Mouse (Mus musculus): ENCODE measurements around the gene Grb2.

Grb2 gene

GRCm38 (mm10) chr11:115689137-115689915 is 19.1 kb downstream of the Grb2 start:
- in situ Hi-C loops (cut with MboI, MseI): no loop called here

GRCm38 (mm10) chr11:115686369-115686768 is 22.0 kb downstream of the Grb2 start:
- in situ Hi-C loops (cut with MboI, MseI): no loop called here

GRCm38 (mm10) chr11:115685954-115686353 is 22.4 kb downstream of the Grb2 start:
- in situ Hi-C loops (cut with MboI, MseI): no loop called here

GRCm38 (mm10) chr11:115684877-115685276 is 23.5 kb downstream of the Grb2 start:
- in situ Hi-C loops (cut with MboI, MseI): no loop called here

- in situ Hi-C loops (cut with MboI, MseI): no loop called here
Measured at GRCm38 (mm10) chr11:115683326-115683725, 25.1 kb downstream of the Grb2 start.

- in situ Hi-C loops (cut with MboI, MseI): no loop called here
Measured at GRCm38 (mm10) chr11:115682411-115682810, 26.0 kb downstream of the Grb2 start.

GRCm38 (mm10) chr11:115679554-115680238 is 28.7 kb downstream of the Grb2 start:
- in situ Hi-C loops (cut with MboI, MseI): no loop called here

- in situ Hi-C loops (cut with MboI, MseI): no loop called here
Measured at GRCm38 (mm10) chr11:115678861-115679260, 29.5 kb downstream of the Grb2 start.

- in situ Hi-C loops (cut with MboI, MseI): no loop called here
Measured at GRCm38 (mm10) chr11:115677511-115677910, 30.9 kb downstream of the Grb2 start.

- in situ Hi-C loops (cut with MboI, MseI): no loop called here
Measured at GRCm38 (mm10) chr11:115676738-115677137, 31.7 kb downstream of the Grb2 start.

GRCm38 (mm10) chr11:115674235-115674865 is 34.0 kb downstream of the Grb2 start:
- in situ Hi-C loops (cut with MboI, MseI): no loop called here

GRCm38 (mm10) chr11:115673471-115674234 is 34.7 kb downstream of the Grb2 start:
- in situ Hi-C loops (cut with MboI, MseI): no loop called here

- in situ Hi-C loops (cut with MboI, MseI): no loop called here
Measured at GRCm38 (mm10) chr11:115672226-115672987, 36.0 kb downstream of the Grb2 start.

- in situ Hi-C loops (cut with MboI, MseI): no loop called here
Measured at GRCm38 (mm10) chr11:115670451-115671050, 37.8 kb downstream of the Grb2 start.

- in situ Hi-C loops (cut with MboI, MseI): no loop called here
Measured at GRCm38 (mm10) chr11:115663676-115664335, 44.6 kb downstream of the Grb2 start.

- in situ Hi-C loops (cut with MboI, MseI): no loop called here
Measured at GRCm38 (mm10) chr11:115660376-115660775, 48.0 kb downstream of the Grb2 start.

- in situ Hi-C loops (cut with MboI, MseI): no loop called here
Measured at GRCm38 (mm10) chr11:115658521-115658920, 49.9 kb downstream of the Grb2 start.

- in situ Hi-C loops (cut with MboI, MseI): no loop called here
Measured at GRCm38 (mm10) chr11:115654128-115654527, 54.3 kb downstream of the Grb2 start.

GRCm38 (mm10) chr11:115653194-115653593 is 55.2 kb downstream of the Grb2 start:
- in situ Hi-C loops (cut with MboI, MseI): no loop called here

- in situ Hi-C loops (cut with MboI, MseI): no loop called here
Measured at GRCm38 (mm10) chr11:115651680-115652079, 56.7 kb downstream of the Grb2 start.

Measured in regulatory T cell (primary cell).